In the genomic region with DNA sequence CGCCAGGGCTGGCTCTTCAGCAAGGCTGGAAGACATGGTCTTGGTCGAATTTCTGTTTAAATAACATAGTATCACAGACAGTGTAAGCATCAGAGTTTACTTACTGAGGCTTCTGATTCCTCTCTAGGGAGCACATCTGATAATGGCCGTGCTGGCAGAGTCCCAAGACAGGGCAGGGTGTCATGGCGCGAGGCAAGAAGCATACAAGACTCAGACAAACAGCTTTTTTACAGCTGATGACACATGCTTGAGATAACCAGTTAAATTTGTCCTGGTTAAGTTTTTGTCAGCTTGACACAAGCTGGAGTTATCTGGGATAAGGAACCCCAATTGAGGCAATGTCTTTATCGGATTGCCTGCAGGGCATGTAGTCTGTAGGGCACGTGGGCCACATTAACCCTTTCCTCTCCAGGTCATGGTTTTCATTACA, we compare ENCODE assay signal across 10 mouse cellular contexts. TPM values are rescaled to one million over a fixed set of nuclear protein-coding genes. Genes with fewer than 3 reads are reported as not detected.
A peak's percentile ranks its signal among the peaks of the same experiment; 100 is the strongest.
DNase-seq lines count a peak whose midpoint lies in the region; ATAC-seq and TF ChIP-seq lines count a peak whose summit lies in the region.
"Had no signal": no experiment of that assay in that cellular context is flagged by ENCODE, and none has a peak within 500 bp of the region (broad histone marks: within the 10 kb centered on the region; RNA-seq: fewer than 3 reads in every experiment).

No protein-coding gene starts in this region.

- H3K4me3 ChIP-seq in hindbrain, embryonic 14.5 days (replicated peaks; ENCODE audit: low read length) = no peak overlapping the region
- no peak overlapping the region for H3K4me3 ChIP-seq in hindbrain, postnatal 0 days (ENCODE audit: low read length)
- no peak overlapping the region for H3K4me3 ChIP-seq in cerebellum, adult 2 months (replicated peaks; ENCODE audit: insufficient read depth, low read depth, low read length)
- H3K4me3 ChIP-seq: left cerebral cortex, adult 2 months had no signal

- no peaks in the 10 kb centered on the region for H3K9me3 ChIP-seq in hindbrain, embryonic 14.5 days (ENCODE audit: control insufficient read depth, low read length)
- H3K9me3 ChIP-seq in hindbrain, postnatal 0 days (ENCODE audit: low read length) = no peaks in the 10 kb centered on the region

- H3K36me3 ChIP-seq in hindbrain, embryonic 14.5 days (replicated peaks; ENCODE audit: control insufficient read depth, insufficient read depth) = no peaks in the 10 kb centered on the region
- no peaks in the 10 kb centered on the region for H3K36me3 ChIP-seq in hindbrain, postnatal 0 days (ENCODE audit: insufficient read depth, low read length)

- peak; percentile 29 for DNase-seq in hindbrain, embryonic 14.5 days (ENCODE audit: low spot score)
- no peak for DNase-seq in hindbrain, postnatal 0 days (ENCODE audit: low spot score)
- peak; percentile 40 for DNase-seq in NIH3T3 (ENCODE audit: low read depth)
- peak; percentile 10 to 14 for DNase-seq in heart, postnatal 14 days
- DNase-seq in left cerebral cortex, adult 9 months (ENCODE audit: low spot score in 2 of 2) = no peak
- DNase-seq in cerebellum, adult 2 months = no peak
- DNase-seq in thymus, postnatal 14 days = no peak

- no peaks in the 10 kb centered on the region for H3K4me1 ChIP-seq in hindbrain, embryonic 14.5 days (replicated peaks; ENCODE audit: control insufficient read depth, insufficient read depth, low read length)
- H3K4me1 ChIP-seq in hindbrain, postnatal 0 days (ENCODE audit: insufficient read depth, low read length) = no peaks in the 10 kb centered on the region
- no peaks in the 10 kb centered on the region for H3K4me1 ChIP-seq in cerebellum, adult 2 months (ENCODE audit: control insufficient read depth, insufficient read depth, low read length)

- intact Hi-C loops in heart, postnatal 14 days (cut with DNase I) = no loop called here

- H3K27ac ChIP-seq in hindbrain, embryonic 14.5 days = no peak overlapping the region
- no peak overlapping the region for H3K27ac ChIP-seq in hindbrain, postnatal 0 days
- H3K27ac ChIP-seq in cerebellum, adult 2 months (ENCODE audit: insufficient read depth, low read length) = no peak overlapping the region
- H3K27ac ChIP-seq: left cerebral cortex, adult 2 months had no signal

- ATAC-seq in hindbrain, embryonic 14.5 days (ENCODE audit: low FRiP score) = no peak
- ATAC-seq in hindbrain, postnatal 0 days = no peak
- ATAC-seq in megakaryocyte progenitor cell, adult 5-6 weeks (replicated peaks; ENCODE audit: poor library complexity) = peak; percentile 98

- no peak for TF ChIP-seq POLR2A in cerebellum, adult 2 months (IDR thresholded peaks at IDR 0.05; ENCODE audit: borderline replicate concordance, insufficient read depth, low read length)

- no peaks in the 10 kb centered on the region for H3K27me3 ChIP-seq in hindbrain, embryonic 14.5 days (ENCODE audit: control insufficient read depth, insufficient read depth, low read length)
- H3K27me3 ChIP-seq in hindbrain, postnatal 0 days (ENCODE audit: insufficient read depth, low read length) = no peaks in the 10 kb centered on the region
- H3K27me3 ChIP-seq in cerebellum, adult 2 months (ENCODE audit: control insufficient read depth, insufficient read depth, low read length) = no peaks in the 10 kb centered on the region; the same call in 1 of the 2 replicates

- no peak overlapping the region for H3K4me2 ChIP-seq in hindbrain, embryonic 14.5 days (replicated peaks)
- H3K4me2 ChIP-seq in hindbrain, postnatal 0 days (ENCODE audit: low read depth, low read length) = no peak overlapping the region
- H3K4me2 ChIP-seq: midbrain, embryonic 11.5 days had no signal

- 52% methylated on average over 7 of the region's 7 CpGs for WGBS in hindbrain, embryonic 14.5 days
- 40% methylated on average over 7 of the region's 7 CpGs for WGBS in hindbrain, postnatal 0 days
- 23% methylated on average over 7 of the region's 7 CpGs for WGBS in cerebellum, adult 2 months

- no peak overlapping the region for H3K9ac ChIP-seq in hindbrain, embryonic 14.5 days
- no peak overlapping the region for H3K9ac ChIP-seq in hindbrain, postnatal 0 days (replicated peaks; ENCODE audit: low read length)

- no peak for TF ChIP-seq CTCF in hindbrain, postnatal 0 days (IDR thresholded peaks at IDR 0.05; ENCODE audit: low read depth)
- no peak for TF ChIP-seq CTCF in cerebellum, adult 2 months (IDR thresholded peaks at IDR 0.05; ENCODE audit: borderline replicate concordance, insufficient read depth, low read depth, low read length)

RNA-seq across cellular contexts. Expression of gene Cc2d2b, which starts 20.8 kb away (rescaled TPM):
- 0.55 TPM in 1 of 2 replicates, not detected in the other for polyA plus RNA-seq in hindbrain, embryonic 14.5 days (2014; fragmentation: Nextera tagmentation; extraction: Ambion mirVana)
- total RNA-seq in hindbrain, postnatal 0 days (2014; rRNA removed) = not detected in 2 replicates
- 0.14 and 0.16 TPM in 2 replicates for polyA plus RNA-seq in hindbrain, postnatal 0 days (2015; fragmentation: Nextera tagmentation; extraction: Ambion mirVana)
- total RNA-seq in heart, postnatal 14 days (2021) = not detected
- total RNA-seq in megakaryocyte progenitor cell, adult 5-6 weeks (2015) = 0.15 and 0.81 TPM in 2 replicates
- 0.37 TPM in 1 of 2 replicates, not detected in the other for total RNA-seq in megakaryocyte progenitor cell, adult 5-6 weeks (2017)
- 0.07 TPM in 1 of 2 replicates, not detected in the other for polyA plus RNA-seq in cerebellum, adult 2 months (2012; rRNA removed)

Comparison
In these comparisons a context has a peak if more than half of its experiments do, and no peak if none do; other contexts are left out.
1. DNase-seq: peak in hindbrain, embryonic 14.5 days (single experiment), NIH3T3 (single experiment) and heart, postnatal 14 days (2 of 2); none in hindbrain, postnatal 0 days (single experiment), left cerebral cortex, adult 9 months (0 of 2), cerebellum, adult 2 months (0 of 2) and thymus, postnatal 14 days (single experiment).